Mouse (Mus musculus) thymus, adult 2 months (tissue): ENCODE data around the gene Sdhaf1.

Experiments used
- CTCF ChIP-seq: fragments of 200-500 bp; IDR thresholded peaks from 2 replicates; pipeline ENCODE4 v1.5.1; 2012; ENCODE audit warnings: mild to moderate bottlenecking, control low read depth, low read length, moderate library complexity, borderline replicate concordance; ENCODE audit not compliant: control insufficient read depth, poor library complexity, insufficient read depth; ENCODE audit errors: extremely low read depth
- POLR2A ChIP-seq: fragments of 200-500 bp; IDR thresholded peaks from 2 replicates; pipeline ENCODE4 v1.6.1; 2012; ENCODE audit warnings: mild to moderate bottlenecking, low read length, control low read depth, moderate library complexity; ENCODE audit not compliant: control insufficient read depth, poor library complexity, insufficient read depth; ENCODE audit errors: extremely low read depth

DNA sequence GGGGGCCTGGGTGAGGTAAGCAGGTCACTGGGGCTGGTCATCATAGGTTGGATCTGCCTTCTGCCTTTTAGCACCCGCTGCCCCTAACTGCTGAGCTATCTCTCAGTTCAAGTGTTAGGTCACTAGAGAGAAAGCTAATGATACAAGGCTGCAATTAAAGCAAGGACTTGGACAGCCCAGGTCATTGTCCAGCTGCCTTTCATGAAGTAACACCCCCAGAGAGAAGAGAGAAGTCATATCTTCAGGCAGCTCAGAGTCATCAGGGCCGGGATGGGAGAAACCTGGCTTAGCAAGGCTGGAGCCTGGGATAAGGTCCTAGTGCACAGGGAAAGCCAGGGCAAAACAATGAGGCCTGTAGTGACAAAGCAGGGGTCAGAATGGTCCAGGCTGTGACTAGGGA, 43.8 kb upstream of the Sdhaf1 start:
- TF ChIP-seq POLR2A (no peak), CTCF (no peak)
